Mouse (Mus musculus) forebrain, embryonic 16.5 days (tissue): ENCODE results near the gene Bpgm. TPM values are rescaled to one million over a fixed set of nuclear protein-coding genes. Genes with fewer than 3 reads are reported as not detected.

Source experiments
- ATAC-seq: fragments of 200-750 bp; cut with Nextera tagmentation; 2 replicates; pipeline ENCODE4 v1.8.0; 2017; ENCODE audit warnings: mild to moderate bottlenecking, moderate library complexity
- H3K27ac ChIP-seq: fragments of 300-500 bp; sonication (generic); 2 replicates; pipeline ENCODE4 v1.5.1; 2014; ENCODE audit warnings: low read length, control low read depth
- H3K27me3 ChIP-seq: fragments of 300-500 bp; sonication (generic); replicated peaks from 2 replicates; pipeline ENCODE4 v1.6.1; 2014; ENCODE audit warnings: low read length; ENCODE audit not compliant: control insufficient read depth, insufficient read depth
- H3K36me3 ChIP-seq: fragments of 300-500 bp; sonication (generic); 2 replicates; pipeline ENCODE4 v1.6.1; 2014; ENCODE audit not compliant: control insufficient read depth, insufficient read depth
- H3K4me1 ChIP-seq: fragments of 300-500 bp; sonication (generic); replicated peaks from 2 replicates; pipeline ENCODE4 v1.6.1; 2014; ENCODE audit warnings: low read length; ENCODE audit not compliant: control insufficient read depth, insufficient read depth
- H3K4me2 ChIP-seq: fragments of 300-500 bp; sonication (generic); 2 replicates; pipeline ENCODE4 v1.6.1; 2014; ENCODE audit warnings: mild to moderate bottlenecking, low read length, control low read depth
- H3K4me3 ChIP-seq: fragments of 300-500 bp; sonication (generic); replicated peaks from 2 replicates; pipeline ENCODE4 v1.5.1; 2014; ENCODE audit warnings: mild to moderate bottlenecking, low read length, control low read depth
- H3K9ac ChIP-seq: fragments of 300-500 bp; sonication (generic); replicated peaks from 2 replicates; pipeline ENCODE4 v1.6.1; 2014; ENCODE audit warnings: low read depth, low read length, control low read depth
- H3K9me3 ChIP-seq: fragments of 300-500 bp; sonication (generic); 2 replicates; pipeline ENCODE4 v1.6.1; 2016; ENCODE audit warnings: low read length; ENCODE audit not compliant: control insufficient read depth
- whole genome bisulfite sequencing: fragments of 180-500 bp; shearing (Covaris S2); extraction: QIAGEN DNeasy Blood & Tissue Kit; methylation state at CpG from one replicate; pipeline ENCODE4 v1.1.7; 2014; 5-methylcytosine and 5-hydroxymethylcytosine counted together
- polyA plus RNA-seq: library from polyadenylated mRNA; unstranded; fragments of >200 nt; fragmentation: Nextera tagmentation; extraction: Ambion mirVana; gene quantifications from 2 replicates; pipeline ENCODE4 v1.2.1, GENCODE M21; 2015

Bpgm gene
- polyA plus RNA-seq, 1 experiment from 2014 or later: 64.2 TPM

- Histone ChIP-seq H3K9ac (no peak overlapping the region), H3K27me3 (no peaks in the 10 kb centered on the region), H3K4me1 (no peaks in the 10 kb centered on the region), H3K4me3 (no peak overlapping the region), H3K36me3 (no peaks in the 10 kb centered on the region), H3K27ac (no peak overlapping the region), H3K9me3 (no peaks in the 10 kb centered on the region), H3K4me2 (no peak overlapping the region)
- WGBS: 91% methylated on average over 4 of the region's 4 CpGs
- no peak for ATAC-seq
Observed at GRCm38 (mm10) chr6:34463582-34463981, 12.4 kb upstream of the Bpgm start.

GRCm38 (mm10) chr6:34471434-34472110 is 4.4 kb upstream of the Bpgm start:
- ATAC-seq: no peak

GRCm38 (mm10) chr6:34473346-34473745 is 2.7 kb upstream of the Bpgm start:
- peaks cover 14% of the 10 kb centered on the region for H3K4me1 ChIP-seq
- no peak for ATAC-seq

More at GRCm38 (mm10) chr6:34471434-34472110, 4.4 kb upstream of the Bpgm start:
- H3K9ac ChIP-seq: no peak overlapping the region
- H3K4me3 ChIP-seq: no peak overlapping the region
- no peaks in the 10 kb centered on the region for H3K27me3 ChIP-seq
- no peaks in the 10 kb centered on the region for H3K36me3 ChIP-seq
- H3K4me1 ChIP-seq: peaks cover 5% of the 10 kb centered on the region
- no peaks in the 10 kb centered on the region for H3K9me3 ChIP-seq
- H3K4me2 ChIP-seq: no peak overlapping the region
- H3K27ac ChIP-seq: no peak overlapping the region
- 89% methylated on average over 12 of the region's 12 CpGs for WGBS

GRCm38 (mm10) chr6:34474031-34474430 is 2.0 kb upstream of the Bpgm start:
- Histone ChIP-seq H3K4me1 (peaks cover 20% of the 10 kb centered on the region), H3K27ac (no peak overlapping the region), H3K4me3 (no peak overlapping the region), H3K4me2 (no peak overlapping the region), H3K9me3 (no peaks in the 10 kb centered on the region), H3K9ac (no peak overlapping the region), H3K36me3 (no peaks in the 10 kb centered on the region), H3K27me3 (no peaks in the 10 kb centered on the region; the same call in 1 of the 2 replicates)
- no peak for ATAC-seq
- 57% methylated on average over 3 of the region's 3 CpGs for WGBS

More at GRCm38 (mm10) chr6:34473346-34473745, 2.7 kb upstream of the Bpgm start:
- H3K9me3 ChIP-seq: no peaks in the 10 kb centered on the region
- no peak overlapping the region for H3K4me3 ChIP-seq
- 98% methylated on average over 1 of the region's 1 CpGs for WGBS
- no peaks in the 10 kb centered on the region for H3K36me3 ChIP-seq
- no peak overlapping the region for H3K27ac ChIP-seq
- no peak overlapping the region for H3K9ac ChIP-seq
- H3K27me3 ChIP-seq: no peaks in the 10 kb centered on the region
- H3K4me2 ChIP-seq: no peak overlapping the region

- 21% methylated on average over 6 of the region's 6 CpGs for WGBS
- no peak for ATAC-seq
Observed at GRCm38 (mm10) chr6:34475391-34475790, 616 bp upstream of the Bpgm start.

GRCm38 (mm10) chr6:34478036-34478435 is 2.0 kb downstream of the Bpgm start:
- Histone ChIP-seq H3K36me3 (no peaks in the 10 kb centered on the region), H3K27ac (no peak overlapping the region), H3K4me2 (peak overlapping the region; percentile 43), H3K9ac (no peak overlapping the region), H3K4me3 (no peak overlapping the region), H3K9me3 (no peaks in the 10 kb centered on the region), H3K27me3 (no peaks in the 10 kb centered on the region; the same call in 1 of the 2 replicates), H3K4me1 (peaks cover 37% of the 10 kb centered on the region)
- WGBS: 47% methylated on average over 7 of the region's 7 CpGs
- no peak for ATAC-seq

More at GRCm38 (mm10) chr6:34475391-34475790, 616 bp upstream of the Bpgm start:
- no peaks in the 10 kb centered on the region for H3K36me3 ChIP-seq
- H3K4me2 ChIP-seq: peak overlapping the region; percentile 54
- H3K4me1 ChIP-seq: peaks cover 32% of the 10 kb centered on the region
- H3K4me3 ChIP-seq: peak overlapping the region; percentile 69
- no peak overlapping the region for H3K27ac ChIP-seq
- no peaks in the 10 kb centered on the region for H3K9me3 ChIP-seq
- peak overlapping the region; percentile 58 for H3K9ac ChIP-seq
- H3K27me3 ChIP-seq: no peaks in the 10 kb centered on the region; the same call in 1 of the 2 replicates

- no peak for ATAC-seq
- no peak overlapping the region for H3K27ac ChIP-seq
- WGBS: 3% methylated on average over 6 of the region's 6 CpGs
Observed at GRCm38 (mm10) chr6:34478677-34479360, 2.8 kb downstream of the Bpgm start.

GRCm38 (mm10) chr6:34479531-34479930 is 3.5 kb downstream of the Bpgm start:
- H3K27ac ChIP-seq: no peak overlapping the region
- no peak overlapping the region for H3K9ac ChIP-seq
- no peaks in the 10 kb centered on the region for H3K9me3 ChIP-seq
- no peak for ATAC-seq
- no peak overlapping the region for H3K4me3 ChIP-seq
- no peaks in the 10 kb centered on the region for H3K36me3 ChIP-seq
- 30% methylated on average over 8 of the region's 8 CpGs for WGBS
- no peaks in the 10 kb centered on the region; the same call in 1 of the 2 replicates for H3K27me3 ChIP-seq
- H3K4me2 ChIP-seq: no peak overlapping the region; the same call in 1 of the 2 replicates
- peaks cover 37% of the 10 kb centered on the region for H3K4me1 ChIP-seq

More at GRCm38 (mm10) chr6:34478677-34479360, 2.8 kb downstream of the Bpgm start:
- Histone ChIP-seq H3K27me3 (no peaks in the 10 kb centered on the region; the same call in 1 of the 2 replicates), H3K4me3 (0 out of 2 replicates have a peak overlapping the region, but pooled peaks have one; percentile 3), H3K4me2 (peak overlapping the region; percentile 43), H3K4me1 (peaks cover 37% of the 10 kb centered on the region), H3K9me3 (no peaks in the 10 kb centered on the region), H3K36me3 (no peaks in the 10 kb centered on the region), H3K9ac (0 out of 2 replicates have a peak overlapping the region, but pooled peaks have one; percentile 11)

GRCm38 (mm10) chr6:34480749-34481148 is 4.7 kb downstream of the Bpgm start:
- Histone ChIP-seq H3K27me3 (no peaks in the 10 kb centered on the region; the same call in 1 of the 2 replicates), H3K4me3 (no peak overlapping the region), H3K36me3 (no peaks in the 10 kb centered on the region), H3K27ac (no peak overlapping the region), H3K4me1 (peaks cover 33% of the 10 kb centered on the region), H3K9ac (no peak overlapping the region), H3K9me3 (no peaks in the 10 kb centered on the region), H3K4me2 (no peak overlapping the region)
- 13% methylated on average over 4 of the region's 4 CpGs for WGBS
- ATAC-seq: no peak
